Mouse (Mus musculus) liver, embryonic 14.5 days (tissue): ENCODE data around the gene Med24.

Source experiments
- CTCF ChIP-seq: IDR thresholded peaks from 2 replicates; pipeline ENCODE4 v1.5.1; 2016; ENCODE audit warnings: antibody characterized with exemption, low read depth, control low read depth
- EP300 ChIP-seq: IDR thresholded peaks from 2 replicates; pipeline ENCODE4 v1.6.1; 2016; ENCODE audit warnings: antibody characterized with exemption, low read depth

DNA sequence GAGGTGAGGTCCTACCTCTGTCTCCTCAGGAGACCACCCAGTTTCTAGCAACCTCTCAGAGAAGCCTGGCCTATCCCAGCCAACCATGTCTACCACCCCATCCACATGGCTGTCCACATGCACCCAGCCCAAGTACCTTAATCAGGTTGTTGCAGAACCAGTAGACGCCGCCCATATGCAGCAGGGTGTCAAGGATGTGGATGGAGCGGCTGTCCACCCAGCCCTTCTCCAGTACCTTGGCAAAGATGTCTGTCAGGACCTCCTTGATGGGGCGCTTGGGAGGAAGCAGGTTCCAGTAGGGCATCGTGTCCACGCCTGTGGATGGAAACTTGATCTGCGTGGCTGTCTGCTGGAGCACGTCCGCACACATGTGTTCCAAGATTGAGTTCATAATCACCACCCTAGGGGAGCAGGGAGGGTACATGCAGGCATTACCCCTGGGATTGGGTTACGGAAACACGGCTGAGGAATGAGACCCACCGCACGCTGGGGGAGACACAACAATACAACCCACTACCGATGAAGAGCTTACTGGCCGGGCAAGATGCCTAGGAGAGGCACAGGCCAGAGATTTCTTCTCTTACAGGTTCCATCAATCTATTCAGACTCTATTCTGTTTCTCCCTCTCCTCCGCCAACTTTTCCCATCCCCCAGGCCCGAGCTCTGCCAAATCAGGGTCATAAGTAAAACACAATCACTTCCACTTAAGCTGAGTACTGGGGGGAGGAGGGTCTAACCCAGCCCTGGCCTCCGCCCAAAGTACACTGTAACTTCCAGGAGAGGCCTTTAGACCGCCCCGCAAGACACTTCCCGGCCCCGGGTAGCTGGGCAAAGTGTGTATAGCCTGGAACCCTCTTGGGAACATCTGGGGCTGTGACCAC, 21.6 kb downstream of the Med24 start:
- TF ChIP-seq CTCF (no peak), EP300 (no peak)
